Mouse (Mus musculus) frontal cortex, adult 2 months (tissue): ENCODE results near the gene Rapgefl1. TPM values are rescaled to one million over a fixed set of nuclear protein-coding genes. Genes with fewer than 3 reads are reported as not detected.
A peak's percentile ranks its signal among the peaks of the same experiment; 100 is the strongest.

Experiments
- DNase-seq, 2 experiments: peaks; one replicate each; pipeline ENCODE4 v3.0.0; 2022; ENCODE audit warnings: low spot score in 1 of 2; ENCODE audit errors: extremely low spot score in 1 of 2
- polyA plus RNA-seq: library from polyadenylated mRNA; depleted of rRNA; stranded (reverse); fragments of >200 nt; gene quantifications from 2 replicates; pipeline ENCODE4 v1.2.3, GENCODE M21; 2012; rRNA removed

Rapgefl1 gene
- polyA plus RNA-seq: 167 and 174 TPM in 2 replicates

- peak; percentile 61 to 79 for DNase-seq
These were observed at the start of gene Rapgefl1 for GRCm38 (mm10) chr11:98836651-98837141. Rapgefl1 (plus strand) TSS chr11:98836785.

DNA sequence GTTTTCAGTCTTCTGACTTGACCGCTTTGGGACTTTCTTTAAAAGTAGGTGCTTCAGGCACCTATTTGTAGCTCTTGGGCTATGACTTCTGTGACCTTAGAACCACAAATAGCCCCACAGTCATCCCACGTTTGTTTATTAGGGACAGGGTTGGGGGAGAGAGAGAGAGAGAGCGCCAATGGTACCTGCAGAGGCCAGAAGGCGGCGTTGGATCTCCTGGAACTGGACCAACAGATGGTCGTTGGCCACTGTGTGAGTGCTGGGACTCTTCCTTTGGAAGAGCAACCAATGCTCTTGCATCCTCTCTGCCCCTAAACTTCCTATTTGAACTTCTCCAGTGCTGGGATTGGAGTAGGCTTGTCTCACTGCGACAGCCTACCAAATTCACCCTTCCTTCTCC, 49.4 kb upstream of the Rapgefl1 start:
- no peak for DNase-seq

GRCm38 (mm10) chr11:98787691-98788090, 48.9 kb upstream of the Rapgefl1 start:
- no peak for DNase-seq

GRCm38 (mm10) chr11:98788139-98788538, 48.4 kb upstream of the Rapgefl1 start:
- DNase-seq: no peak

GRCm38 (mm10) chr11:98788550-98789218, 47.9 kb upstream of the Rapgefl1 start:
- peak; percentile 87 to 92 for DNase-seq

DNA sequence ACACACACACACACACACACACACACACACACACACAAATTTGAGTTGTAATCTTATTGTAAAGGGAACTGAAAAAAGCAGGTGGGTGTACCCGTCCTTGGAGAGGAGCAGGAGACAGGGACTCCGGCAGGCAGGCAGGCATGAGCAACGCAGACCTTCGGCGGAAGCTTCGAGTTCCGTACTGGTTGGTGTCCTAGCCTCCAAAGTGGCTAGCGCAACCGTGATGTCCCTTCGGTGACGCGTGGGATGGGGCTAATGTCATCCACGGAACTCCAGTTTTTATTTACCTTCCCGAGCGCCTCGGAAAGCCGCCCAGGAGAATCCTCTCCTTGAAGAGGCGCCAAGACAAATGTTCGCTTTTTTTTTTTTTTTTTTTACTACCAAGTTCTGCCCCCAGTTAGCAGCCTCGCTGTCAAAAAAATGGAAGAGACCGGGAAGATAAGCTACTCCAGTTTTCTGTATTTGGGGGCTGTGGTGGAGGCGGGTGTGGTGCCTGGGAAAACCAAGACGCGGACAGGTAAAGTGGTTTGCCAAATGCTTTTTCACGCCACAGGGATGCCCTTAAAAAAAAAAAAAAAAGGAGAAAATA, 47.3 kb upstream of the Rapgefl1 start:
- DNase-seq: no peak

GRCm38 (mm10) chr11:98789824-98790223, 46.8 kb upstream of the Rapgefl1 start:
- DNase-seq: no peak

GRCm38 (mm10) chr11:98790631-98791205, 45.9 kb upstream of the Rapgefl1 start:
- DNase-seq: no peak

DNA sequence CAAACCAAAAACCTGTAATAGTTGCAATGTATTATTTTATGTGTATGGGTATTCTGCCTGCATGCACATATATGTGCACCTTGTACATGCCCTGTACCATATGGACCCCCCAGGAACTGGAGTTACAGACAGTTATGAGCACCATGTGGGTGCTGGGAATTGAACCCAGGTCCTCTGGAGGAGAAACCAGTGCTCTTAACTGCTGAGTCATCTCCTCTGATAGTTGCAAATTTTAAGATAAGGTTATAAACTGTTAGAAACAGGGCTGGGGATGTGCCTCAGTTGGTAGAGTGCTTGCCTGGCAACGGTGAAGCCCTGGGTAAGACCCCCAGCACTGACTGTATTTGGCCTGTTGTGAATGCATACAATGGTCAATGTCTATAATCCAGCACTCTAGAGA, 45.1 kb upstream of the Rapgefl1 start:
- DNase-seq: no peak

- no peak for DNase-seq
These were observed 44.5 kb upstream of the Rapgefl1 start for GRCm38 (mm10) chr11:98792081-98792480.

- peak in 1 of 2 experiments; percentile 71 for DNase-seq
These were observed 42.0 kb upstream of the Rapgefl1 start for GRCm38 (mm10) chr11:98794469-98795014.

DNA sequence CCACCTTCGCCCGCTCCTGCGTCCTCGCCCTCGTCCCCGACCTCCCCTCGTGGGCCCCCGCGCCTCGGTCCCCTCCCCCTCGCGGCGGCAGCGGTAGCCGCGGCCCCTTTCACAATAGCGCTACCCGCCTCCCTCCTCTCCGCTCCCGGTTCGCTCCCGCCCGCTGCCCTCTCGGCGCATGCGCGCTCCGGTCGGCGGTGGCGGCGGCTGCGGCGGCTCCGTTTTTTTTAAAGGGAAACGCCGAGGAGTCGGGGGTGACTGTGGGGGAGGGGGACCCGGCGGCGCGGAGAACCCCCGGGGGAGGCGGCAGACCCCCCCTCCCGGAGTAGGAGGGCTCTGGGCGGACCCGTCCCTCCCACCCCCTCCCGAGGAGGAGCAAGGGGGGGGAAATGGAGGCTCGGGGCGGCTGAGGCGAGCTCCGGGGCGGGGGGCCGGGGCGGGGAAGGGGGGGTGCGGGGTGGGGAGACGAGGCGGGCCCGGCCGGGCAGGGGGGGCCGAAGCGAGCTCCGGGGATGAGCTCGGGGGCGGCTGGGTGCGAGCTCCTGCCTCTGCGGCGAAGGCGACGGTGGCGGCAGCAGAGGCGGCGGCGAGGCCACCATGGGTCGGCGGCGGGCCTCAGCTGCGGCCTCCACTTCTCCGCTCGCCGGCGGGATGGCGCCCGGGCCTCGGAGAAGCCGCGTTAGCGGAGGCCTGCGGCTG, 41.4 kb upstream of the Rapgefl1 start, which contains the start of gene Msl1:
TSS of gene Msl1 (plus strand) at position 502 of the 699 bp plus-strand sequence.
- DNase-seq: peak in 1 of 2 experiments; percentile 88

DNA sequence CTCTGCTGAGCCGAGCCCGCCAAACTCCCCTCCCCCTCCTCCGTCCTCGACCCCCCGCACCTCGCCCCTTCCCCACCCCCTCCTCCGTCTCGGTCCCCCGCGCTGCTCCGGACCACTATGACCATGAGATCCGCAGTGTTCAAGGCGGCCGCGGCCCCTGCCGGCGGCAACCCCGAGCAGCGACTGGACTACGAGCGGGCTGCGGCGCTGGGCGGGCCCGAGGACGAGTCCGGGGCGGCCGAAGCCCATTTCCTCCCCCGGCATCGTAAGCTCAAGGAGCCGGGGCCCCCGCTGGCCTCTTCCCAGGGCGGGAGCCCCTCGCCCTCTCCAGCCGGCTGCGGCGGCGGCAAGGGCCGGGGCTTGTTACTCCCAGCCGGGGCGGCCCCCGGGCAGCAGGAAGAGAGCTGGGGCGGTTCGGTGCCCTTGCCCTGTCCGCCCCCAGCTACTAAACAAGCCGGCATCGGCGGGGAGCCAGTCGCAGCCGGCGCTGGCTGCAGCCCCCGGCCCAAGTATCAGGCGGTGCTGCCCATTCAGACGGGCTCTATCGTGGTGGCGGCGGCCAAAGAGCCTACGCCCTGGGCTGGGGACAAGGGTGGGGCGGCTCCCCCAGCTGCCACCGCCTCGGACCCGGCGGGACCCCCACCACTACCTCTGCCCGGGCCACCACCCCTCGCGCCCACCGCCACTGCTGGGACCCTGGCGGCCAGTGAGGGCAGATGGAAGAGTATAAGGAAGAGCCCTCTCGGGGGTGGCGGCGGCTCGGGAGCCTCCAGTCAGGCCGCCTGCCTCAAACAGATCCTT, 40.7 kb upstream of the Rapgefl1 start:
- DNase-seq: peak in 1 of 2 experiments; percentile 32

- DNase-seq: peak in 1 of 2 experiments; percentile 84
These were observed 39.9 kb upstream of the Rapgefl1 start for GRCm38 (mm10) chr11:98796515-98797216.

DNA sequence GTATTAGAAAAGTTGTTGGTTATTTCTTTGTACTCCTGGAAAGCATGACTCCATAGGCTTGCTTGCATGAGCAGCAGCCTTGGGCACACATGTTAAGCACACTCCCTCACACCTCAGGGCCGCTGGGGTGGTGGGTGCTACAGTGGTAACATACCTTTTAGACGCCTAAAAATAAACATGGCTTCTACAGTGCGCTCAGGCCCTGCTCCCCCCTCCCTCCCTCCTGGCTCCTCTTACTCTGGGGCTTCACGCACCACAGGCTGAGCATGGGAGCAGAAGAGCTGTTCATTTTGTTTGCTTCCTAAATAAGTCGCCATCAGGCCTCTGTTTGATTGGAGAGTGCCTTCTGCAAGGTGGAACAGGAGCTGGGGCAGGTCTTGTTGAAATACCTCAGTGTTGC, 39.3 kb upstream of the Rapgefl1 start:
- peak in 1 of 2 experiments; percentile 18 for DNase-seq

DNA sequence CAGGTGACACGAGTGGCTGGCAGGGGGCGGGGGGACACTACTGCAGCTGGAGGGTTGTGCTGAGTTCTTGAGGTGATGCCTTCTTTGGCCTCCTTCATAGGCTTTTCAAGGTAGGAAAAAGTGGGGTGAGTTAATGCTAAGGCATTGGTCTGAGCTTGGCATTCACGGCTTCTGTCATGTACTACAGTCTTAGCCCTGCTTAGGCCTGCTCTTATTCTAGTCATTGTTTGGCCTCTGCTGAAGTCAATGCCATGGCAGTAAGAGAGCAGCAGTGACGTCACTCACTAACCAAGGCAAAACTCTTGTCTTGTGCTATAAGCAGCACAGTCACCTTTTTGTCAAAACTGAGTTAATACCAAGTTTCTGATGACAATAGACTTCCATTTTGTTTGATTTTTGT, 38.7 kb upstream of the Rapgefl1 start:
- no peak for DNase-seq

GRCm38 (mm10) chr11:98804605-98805004, 32.0 kb upstream of the Rapgefl1 start, which contains the start of gene Casc3:
Casc3 (plus strand) TSS chr11:98804905.
- no peak for DNase-seq

DNA sequence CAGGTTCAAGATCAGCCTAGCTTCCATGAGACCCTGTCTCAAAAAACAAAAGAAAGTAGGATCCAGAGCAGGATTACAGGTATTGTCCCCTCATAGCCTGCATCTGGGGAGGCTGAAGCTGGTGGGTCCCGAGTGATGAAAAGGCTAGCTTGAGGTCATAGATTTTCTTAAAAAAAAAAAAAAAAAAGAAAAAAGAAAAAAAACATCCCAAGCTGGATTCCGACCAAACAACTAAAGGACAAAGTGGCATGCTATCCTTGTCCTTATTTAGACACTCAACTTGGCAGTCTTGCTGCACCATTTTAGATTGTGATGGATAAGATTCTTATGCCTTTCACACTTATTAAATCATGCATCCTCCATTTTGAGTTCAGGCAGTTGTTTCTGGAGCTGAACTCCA, 28.2 kb upstream of the Rapgefl1 start:
- DNase-seq: no peak
